Mouse (Mus musculus): ENCODE data around the gene Htra1. TPM values are rescaled to one million over a fixed set of nuclear protein-coding genes. Genes with fewer than 3 reads are reported as not detected.
A peak's percentile ranks its signal among the peaks of the same experiment; 100 is the strongest.

Gene Htra1
- total RNA-seq, 1 experiment = 96.3 TPM

- no peak for DNase-seq (ENCODE audit: low read depth, low spot score)
- in situ Hi-C loops (cut with MboI; ENCODE audit: low sequenced_read_pairs in 2 of 2, unreplicated experiment in 2 of 2) = no loop called here
- Histone ChIP-seq H3K4me3 (ENCODE audit: insufficient read depth in 1 of 2, low read depth in 1 of 2, low read length in 2 of 2, poor library complexity in 1 of 2, severe bottlenecking in 1 of 2) (peak overlapping the region in 1 of 2 experiments; percentile 1; a peak in 1 of 4 replicates), H3K9ac (ENCODE audit: insufficient read depth, low read depth, low read length, poor library complexity, severe bottlenecking) (peak overlapping the region; percentile 21; the same call in 1 of the 2 replicates), H3K4me1 (ENCODE audit: control insufficient read depth in 2 of 2, insufficient read depth in 2 of 2, low read length in 2 of 2, poor library complexity in 1 of 2) (peaks cover 7 to 27% of the 10 kb centered on the region in 2 experiments; a peak in 3 of 4 replicates), H3K27ac (ENCODE audit: insufficient read depth, low read depth, low read length, poor library complexity, severe bottlenecking) (peak overlapping the region; percentile 87), H3K9me3 (ENCODE audit: control insufficient read depth, insufficient read depth, low read depth, low read length) (no peaks in the 10 kb centered on the region), H3K36me3 (ENCODE audit: control insufficient read depth, insufficient read depth, low read length, poor library complexity, severe bottlenecking) (no peaks in the 10 kb centered on the region)
- TF ChIP-seq HCFC1 (IDR thresholded peaks at IDR 0.05; ENCODE audit: borderline replicate concordance, insufficient read depth, low read length) (no peak), ZC3H11A (IDR thresholded peaks at IDR 0.05; ENCODE audit: borderline replicate concordance, low read depth, low read length) (no peak), ZNF384 (IDR thresholded peaks at IDR 0.05; ENCODE audit: low read depth, low read length) (no peak), MAFK (IDR thresholded peaks at IDR 0.05; ENCODE audit: insufficient read depth, low read depth, low read length) (no peak), CHD2 (IDR thresholded peaks at IDR 0.05; ENCODE audit: low read depth, low read length) (no peak)
Observed at GRCm38 (mm10) chr7:130944766-130945475, 9.0 kb downstream of the Htra1 start.

- Histone ChIP-seq H3K36me3 (ENCODE audit: control insufficient read depth, insufficient read depth, low read length, poor library complexity, severe bottlenecking) (no peaks in the 10 kb centered on the region), H3K4me3 (ENCODE audit: insufficient read depth in 1 of 2, low read depth in 1 of 2, low read length in 2 of 2, poor library complexity in 1 of 2, severe bottlenecking in 1 of 2) (no peak overlapping the region), H3K9me3 (ENCODE audit: control insufficient read depth, insufficient read depth, low read depth, low read length) (no peaks in the 10 kb centered on the region), H3K9ac (ENCODE audit: insufficient read depth, low read depth, low read length, poor library complexity, severe bottlenecking) (no peak overlapping the region), H3K4me1 (ENCODE audit: control insufficient read depth in 2 of 2, insufficient read depth in 2 of 2, low read length in 2 of 2, poor library complexity in 1 of 2) (peaks cover 7 to 27% of the 10 kb centered on the region in 2 experiments; a peak in 3 of 4 replicates), H3K27ac (ENCODE audit: insufficient read depth, low read depth, low read length, poor library complexity, severe bottlenecking) (peak overlapping the region; percentile 91)
- in situ Hi-C loops (cut with MboI; ENCODE audit: low sequenced_read_pairs in 2 of 2, unreplicated experiment in 2 of 2) = no loop called here
- no peak for DNase-seq (ENCODE audit: low read depth, low spot score)
- TF ChIP-seq HCFC1 (IDR thresholded peaks at IDR 0.05; ENCODE audit: borderline replicate concordance, insufficient read depth, low read length) = no peak
- no peak for TF ChIP-seq ZC3H11A (IDR thresholded peaks at IDR 0.05; ENCODE audit: borderline replicate concordance, low read depth, low read length)
- 0 out of 2 replicates have a peak, but pooled peaks have one; percentile 44 for TF ChIP-seq CHD2 (IDR thresholded peaks at IDR 0.05; ENCODE audit: low read depth, low read length)
- TF ChIP-seq ZNF384 (IDR thresholded peaks at IDR 0.05; ENCODE audit: low read depth, low read length) = no peak
- no peak for TF ChIP-seq MAFK (IDR thresholded peaks at IDR 0.05; ENCODE audit: insufficient read depth, low read depth, low read length)
Observed at GRCm38 (mm10) chr7:130945730-130946129, 9.8 kb downstream of the Htra1 start.

GRCm38 (mm10) chr7:130946303-130946702 is 10.4 kb downstream of the Htra1 start:
- TF ChIP-seq CHD2 (IDR thresholded peaks at IDR 0.05; ENCODE audit: low read depth, low read length) = no peak
- no peak for TF ChIP-seq MAFK (IDR thresholded peaks at IDR 0.05; ENCODE audit: insufficient read depth, low read depth, low read length)
- in situ Hi-C loops (cut with MboI; ENCODE audit: low sequenced_read_pairs in 2 of 2, unreplicated experiment in 2 of 2) = no loop called here
- Histone ChIP-seq H3K36me3 (ENCODE audit: control insufficient read depth, insufficient read depth, low read length, poor library complexity, severe bottlenecking) (no peaks in the 10 kb centered on the region), H3K4me1 (ENCODE audit: control insufficient read depth in 2 of 2, insufficient read depth in 2 of 2, low read length in 2 of 2, poor library complexity in 1 of 2) (peaks cover 7 to 31% of the 10 kb centered on the region in 2 experiments; a peak in 3 of 4 replicates), H3K9me3 (ENCODE audit: control insufficient read depth, insufficient read depth, low read depth, low read length) (no peaks in the 10 kb centered on the region), H3K27ac (ENCODE audit: insufficient read depth, low read depth, low read length, poor library complexity, severe bottlenecking) (peak overlapping the region; percentile 91), H3K9ac (ENCODE audit: insufficient read depth, low read depth, low read length, poor library complexity, severe bottlenecking) (peak overlapping the region; percentile 63; the same call in 1 of the 2 replicates), H3K4me3 (ENCODE audit: insufficient read depth in 1 of 2, low read depth in 1 of 2, low read length in 2 of 2, poor library complexity in 1 of 2, severe bottlenecking in 1 of 2) (no peak overlapping the region)
- no peak for DNase-seq (ENCODE audit: low read depth, low spot score)

GRCm38 (mm10) chr7:130948563-130949208 is 12.8 kb downstream of the Htra1 start:
- DNase-seq (ENCODE audit: low read depth, low spot score) = no peak
- Histone ChIP-seq H3K27ac (ENCODE audit: insufficient read depth, low read depth, low read length, poor library complexity, severe bottlenecking) (peak overlapping the region; percentile 90; the same call in 1 of the 2 replicates), H3K4me1 (ENCODE audit: control insufficient read depth in 2 of 2, insufficient read depth in 2 of 2, low read length in 2 of 2, poor library complexity in 1 of 2) (peaks cover 9 to 27% of the 10 kb centered on the region in 2 experiments; a peak in 3 of 4 replicates), H3K9me3 (ENCODE audit: control insufficient read depth, insufficient read depth, low read depth, low read length) (no peaks in the 10 kb centered on the region), H3K36me3 (ENCODE audit: control insufficient read depth, insufficient read depth, low read length, poor library complexity, severe bottlenecking) (no peaks in the 10 kb centered on the region), H3K9ac (ENCODE audit: insufficient read depth, low read depth, low read length, poor library complexity, severe bottlenecking) (peak overlapping the region; percentile 77; the same call in 1 of the 2 replicates), H3K4me3 (ENCODE audit: insufficient read depth in 1 of 2, low read depth in 1 of 2, low read length in 2 of 2, poor library complexity in 1 of 2, severe bottlenecking in 1 of 2) (peak overlapping the region; percentile 30 to 68; a peak in 2 of 4 replicates)
- TF ChIP-seq ZNF384 (IDR thresholded peaks at IDR 0.05; ENCODE audit: low read depth, low read length) (no peak), HCFC1 (IDR thresholded peaks at IDR 0.05; ENCODE audit: borderline replicate concordance, insufficient read depth, low read length) (no peak), MAFK (IDR thresholded peaks at IDR 0.05; ENCODE audit: insufficient read depth, low read depth, low read length) (no peak), ZC3H11A (IDR thresholded peaks at IDR 0.05; ENCODE audit: borderline replicate concordance, low read depth, low read length) (no peak), CHD2 (IDR thresholded peaks at IDR 0.05; ENCODE audit: low read depth, low read length) (no peak)
- in situ Hi-C loops (cut with MboI; ENCODE audit: low sequenced_read_pairs in 2 of 2, unreplicated experiment in 2 of 2) = no loop called here
